ENCODE assay signal across 17 mouse cellular contexts in genomic region chr3:120175632-120176031, GRCm38 (mm10).
DNase-seq lines count a peak whose midpoint lies in the region; ATAC-seq lines count a peak whose summit lies in the region.
"Had no signal": no experiment of that assay in that cellular context is flagged by ENCODE, and none has a peak within 500 bp of the region (broad histone marks: within the 10 kb centered on the region; RNA-seq: fewer than 3 reads in every experiment).

No protein-coding gene starts in this region.

- H3K4me2 ChIP-seq in lung, embryonic 15.5 days = no peak overlapping the region
- H3K4me2 ChIP-seq: hindbrain, embryonic 12.5 days; kidney, embryonic 15.5 days; limb, embryonic 15.5 days; midbrain, embryonic 15.5 days had no signal

- H3K9ac ChIP-seq in lung, embryonic 15.5 days = no peak overlapping the region
- H3K9ac ChIP-seq: hindbrain, embryonic 12.5 days; kidney, embryonic 15.5 days; limb, embryonic 15.5 days; midbrain, embryonic 15.5 days had no signal

- H3K27ac ChIP-seq in lung, embryonic 15.5 days = peak overlapping the region; percentile 55; the same call in 1 of the 2 replicates
- H3K27ac ChIP-seq: hindbrain, embryonic 12.5 days; kidney, embryonic 15.5 days; limb, embryonic 15.5 days; midbrain, embryonic 15.5 days had no signal

- no peak for DNase-seq in frontal cortex, postnatal 10 days (ENCODE audit: low spot score in 2 of 2)
- DNase-seq in lung, postnatal 4 days = no peak
- DNase-seq in Muller cell, postnatal 12 days (ENCODE audit: inconsistent ontology term) = peak; percentile 93
- peak; percentile 15 for DNase-seq in lung, postnatal 10 days
- DNase-seq: cerebellum, adult 2 months; right cerebral cortex, postnatal 4 days; thymus, postnatal 14 days had no signal

- ATAC-seq in frontal cortex, adult (ENCODE audit: low TSS enrichment) = peak; percentile 95
- peak; percentile 67; the same call in 1 of the 2 replicates for ATAC-seq in lung, embryonic 15.5 days (ENCODE audit: borderline replicate concordance, extremely low read depth, low FRiP score, low TSS enrichment)
- ATAC-seq in activated CD4-positive, CD25-positive, alpha-beta regulatory T cell, adult 4 months = no peak
- ATAC-seq in cerebellum, adult (ENCODE audit: insufficient number of reproducible peaks, low FRiP score, low TSS enrichment) = no peak
- ATAC-seq: forebrain, embryonic 16.5 days; midbrain, embryonic 15.5 days had no signal

- H3K4me3 ChIP-seq in lung, embryonic 15.5 days = no peak overlapping the region
- H3K4me3 ChIP-seq: hindbrain, embryonic 12.5 days; kidney, embryonic 15.5 days; limb, embryonic 15.5 days; midbrain, embryonic 15.5 days had no signal

- 0 out of 2 replicates have a peak, but pooled peaks cover 4% of the 10 kb centered on the region for H3K4me1 ChIP-seq in lung, embryonic 15.5 days
- H3K4me1 ChIP-seq: hindbrain, embryonic 12.5 days; kidney, embryonic 15.5 days; midbrain, embryonic 15.5 days had no signal

- no peaks in the 10 kb centered on the region for H3K36me3 ChIP-seq in lung, embryonic 15.5 days
- H3K36me3 ChIP-seq: G1E; hindbrain, embryonic 12.5 days; kidney, embryonic 15.5 days; limb, embryonic 15.5 days; midbrain, embryonic 15.5 days had no signal

- WGBS in lung, embryonic 15.5 days = 27% methylated on average over 2 of the region's 2 CpGs

- H3K27me3 ChIP-seq in lung, embryonic 15.5 days = no peaks in the 10 kb centered on the region
- H3K27me3 ChIP-seq: hindbrain, embryonic 12.5 days; kidney, embryonic 15.5 days; limb, embryonic 15.5 days; midbrain, embryonic 15.5 days had no signal

- no peaks in the 10 kb centered on the region for H3K9me3 ChIP-seq in lung, embryonic 15.5 days
- H3K9me3 ChIP-seq: hindbrain, embryonic 12.5 days; kidney, embryonic 15.5 days; limb, embryonic 15.5 days; midbrain, embryonic 15.5 days had no signal

Comparison
In these comparisons a context has a peak if more than half of its experiments do, and no peak if none do; other contexts are left out.
1. DNase-seq: peak in Muller cell, postnatal 12 days (single experiment) and lung, postnatal 10 days (single experiment); none in frontal cortex, postnatal 10 days (0 of 2) and lung, postnatal 4 days (0 of 2).
2. ATAC-seq: peak in frontal cortex, adult (single experiment) and lung, embryonic 15.5 days (single experiment); none in activated CD4-positive, CD25-positive, alpha-beta regulatory T cell, adult 4 months (single experiment) and cerebellum, adult (single experiment).